Mouse (Mus musculus): ENCODE data around the gene Uhrf1.

DNA sequence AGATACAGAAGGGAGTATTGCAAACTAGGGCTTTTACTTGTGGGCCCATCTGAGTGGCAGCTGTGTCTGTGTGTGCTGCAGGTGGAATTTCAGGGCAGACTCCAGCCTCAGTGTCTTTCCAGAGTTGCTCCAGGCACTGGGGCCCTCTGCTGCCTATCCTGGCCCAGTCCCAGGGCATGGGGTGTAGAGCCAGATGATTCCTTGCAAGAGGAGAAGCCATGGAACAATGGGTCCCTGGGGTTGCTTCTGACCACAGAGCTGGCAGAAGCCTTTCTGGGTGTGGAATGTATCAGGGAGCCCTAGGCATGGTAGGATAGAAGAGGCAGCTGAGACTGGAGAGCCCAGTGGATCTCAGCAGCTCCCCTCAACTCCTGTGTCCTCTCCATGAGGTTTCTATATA, 28.1 kb downstream of the Uhrf1 start:
- no peak for TF ChIP-seq CTCF (conservative IDR thresholded peaks at IDR 0.05; ENCODE audit: low read length)
- TF ChIP-seq NANOG (IDR thresholded peaks at IDR 0.05; ENCODE audit: borderline replicate concordance, low read length) = no peak
- no peak for TF ChIP-seq POU5F1 (IDR thresholded peaks at IDR 0.05; ENCODE audit: borderline replicate concordance, low read length)
